Mouse (Mus musculus) small intestine, adult 2 months (tissue): ENCODE results near the gene Dsp.

Experiments
- CTCF ChIP-seq: fragments of 200-500 bp; IDR thresholded peaks from 2 replicates; pipeline ENCODE4 v1.5.1; 2012; ENCODE audit warnings: low read depth, mild to moderate bottlenecking, control low read depth, inconsistent platforms, low read length, moderate library complexity, mixed read lengths; ENCODE audit not compliant: insufficient replicate concordance, insufficient read length; ENCODE audit errors: extremely low read depth
- POLR2A ChIP-seq: fragments of 200-500 bp; IDR thresholded peaks from 2 replicates; pipeline ENCODE4 v1.6.1; 2012; ENCODE audit warnings: low read depth, mild to moderate bottlenecking, control low read depth, inconsistent platforms, low read length, moderate library complexity

GRCm38 (mm10) chr13:38220331-38220730 lies 69.2 kb downstream of the Dsp start:
- TF ChIP-seq POLR2A (no peak), CTCF (no peak)
